Mouse (Mus musculus): Measurements from ENCODE around the gene Bhlhe23. TPM values are rescaled to one million over a fixed set of nuclear protein-coding genes. Genes with fewer than 3 reads are reported as not detected.

Gene Bhlhe23
- total and polyA plus RNA-seq, 3 experiments = not detected

DNA sequence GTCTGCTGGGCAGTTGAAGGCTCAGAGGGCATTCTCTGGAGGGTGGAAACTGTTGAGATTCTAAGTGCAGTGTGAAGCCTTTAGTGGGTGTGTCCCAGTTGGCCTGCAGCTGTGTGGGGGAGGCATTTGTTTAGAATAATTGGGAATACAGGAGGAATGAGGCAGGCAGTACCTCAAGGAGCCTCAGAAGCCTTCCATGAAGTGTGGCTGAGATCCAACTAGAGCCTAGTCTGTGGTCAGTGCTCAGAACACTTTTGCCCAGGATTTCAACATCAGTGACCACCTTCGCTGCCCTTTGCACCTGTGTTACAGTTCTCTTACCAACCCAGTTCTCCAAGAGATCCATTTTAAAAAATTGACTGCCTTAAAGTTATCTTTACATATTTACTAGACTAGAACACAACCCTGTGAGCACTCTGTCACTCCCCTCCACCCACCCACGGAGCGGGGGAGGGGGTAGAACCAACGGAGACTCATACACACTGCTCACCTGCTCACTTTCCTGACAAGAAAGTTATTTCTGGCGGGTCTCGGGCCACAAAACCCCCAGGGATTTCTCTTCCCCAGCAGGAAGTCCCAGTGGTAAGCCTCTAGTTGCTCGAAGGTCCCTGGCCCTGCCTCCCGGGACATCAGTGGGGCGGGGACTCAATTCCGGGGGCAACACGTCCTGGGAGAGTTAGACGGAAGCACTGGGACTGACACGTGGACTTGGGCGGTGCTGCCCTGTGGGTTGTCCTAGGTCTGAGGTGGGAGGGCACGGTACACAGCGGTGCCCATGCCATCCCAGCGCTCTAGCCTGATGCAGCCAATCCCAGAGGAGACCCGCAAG is 51.9 kb downstream of the Bhlhe23 start, which contains the start of gene Slc17a9:
TSS of gene Slc17a9 (plus strand) at position 679 of the 829 bp plus-strand sequence.
- Histone ChIP-seq H3K79me2 (replicated peaks; ENCODE audit: control insufficient read depth, extremely low read depth, insufficient read depth, poor library complexity, severe bottlenecking) (peaks cover 7% of the 10 kb centered on the region), H3K4me3 (replicated peaks in 1 of 3; ENCODE audit: low read depth in 2 of 3, low read length in 2 of 3, poor library complexity in 1 of 3) (peak within 1 kb of the TSS; percentile 61 to 84 (median 62)), H3K9ac (ENCODE audit: insufficient read depth, low read depth) (peak within 1 kb of the TSS; percentile 58), H3K4me1 (ENCODE audit: control insufficient read depth in 1 of 2, insufficient read depth in 2 of 2) (peaks cover 16 to 48% of the 10 kb centered on the region in 2 experiments), H3K4me2 (ENCODE audit: insufficient read depth, low read depth, poor library complexity, severe bottlenecking) (peak within 1 kb of the TSS; percentile 74), H3K27me3 (replicated peaks) (no peaks in the 10 kb centered on the region), H3K9me3 (replicated peaks; ENCODE audit: low read length) (no peaks in the 10 kb centered on the region), H3K27ac (ENCODE audit: insufficient read depth, low read depth) (peak within 1 kb of the TSS; percentile 65), H3K36me3 (replicated peaks in 1 of 2; ENCODE audit: control insufficient read depth in 1 of 2, insufficient read depth in 1 of 2, low read length in 1 of 2) (peaks cover 21 to 57% of the 10 kb centered on the region in 2 experiments)
- in situ Hi-C loops (cut with MboI; ENCODE audit: low pct_ligation_motif_present, low pct_unique_long_range_greater_than_20kb, low sequenced_read_pairs) = loop anchor here (25.0 kb wide), 1 partner anchor 638 kb away; the partner anchor contains the start of genes Arfrp1 and Zgpat
- peak; percentile 92 for DNase-seq (ENCODE audit: extremely low read depth)
- dilution Hi-C loops (cut with MboI; ENCODE audit: extremely low pct_ligation_motif_present, extremely low pct_unique_long_range_greater_than_20kb, low sequenced_read_pairs) = no loop called here
- TF ChIP-seq RCOR1 (conservative IDR thresholded peaks at IDR 0.05; ENCODE audit: low read depth, low read length) (0 out of 2 replicates have a peak, but pooled peaks have one; percentile 8), POLR2AphosphoS2 (IDR thresholded peaks at IDR 0.05; ENCODE audit: low read depth, low read length) (peak; percentile 94), NRF1 (IDR thresholded peaks at IDR 0.05; ENCODE audit: low read depth, low read length) (no peak), BHLHE40 (IDR thresholded peaks at IDR 0.05; ENCODE audit: low read depth, low read length) (peak; percentile 90), USF2 (conservative IDR thresholded peaks at IDR 0.05; ENCODE audit: low read depth, low read length) (no peak), NELFE (IDR thresholded peaks at IDR 0.05; ENCODE audit: low read depth, low read length) (peak; percentile 61; the same call in 1 of the 2 replicates), MEF2A (IDR thresholded peaks at IDR 0.05; ENCODE audit: borderline replicate concordance, low read depth, low read length) (peak; percentile 98), MYC (IDR thresholded peaks at IDR 0.05; ENCODE audit: low read depth, low read length) (peak; percentile 90), ZNF384 (IDR thresholded peaks at IDR 0.05; ENCODE audit: low read depth, low read length) (no peak), MAZ (IDR thresholded peaks at IDR 0.05; ENCODE audit: low read depth, low read length) (peak; percentile 75; the same call in 1 of the 2 replicates), MXI1 (IDR thresholded peaks at IDR 0.05; ENCODE audit: low read depth, low read length) (peak; percentile 97), MAFK (IDR thresholded peaks at IDR 0.05; ENCODE audit: insufficient replicate concordance, low read length) (no peak), HCFC1 (IDR thresholded peaks at IDR 0.05; ENCODE audit: low read depth, low read length) (peak; percentile 36; the same call in 1 of the 2 replicates), PAX5 (IDR thresholded peaks at IDR 0.05; ENCODE audit: low read length) (no peak), SMC3 (IDR thresholded peaks at IDR 0.05; ENCODE audit: low read depth, low read length) (no peak), ELF1 (IDR thresholded peaks at IDR 0.05; ENCODE audit: low read depth, low read length) (peak; percentile 84), GABPA (IDR thresholded peaks at IDR 0.05; ENCODE audit: insufficient replicate concordance, low read depth, low read length) (no peak), RAD21 (IDR thresholded peaks at IDR 0.05; ENCODE audit: low read depth, low read length) (no peak), E2F4 (IDR thresholded peaks at IDR 0.05; ENCODE audit: insufficient replicate concordance, low read depth, low read length) (no peak), SIN3A (IDR thresholded peaks at IDR 0.05; ENCODE audit: low read length) (peak; percentile 86; the same call in 1 of the 2 replicates), ZC3H11A (IDR thresholded peaks at IDR 0.05; ENCODE audit: low read depth, low read length) (no peak), ETS1 (conservative IDR thresholded peaks at IDR 0.05; ENCODE audit: low read depth, low read length) (peak; percentile 86), TCF12 (IDR thresholded peaks at IDR 0.05; ENCODE audit: low read depth, low read length) (peak; percentile 48), USF1 (IDR thresholded peaks at IDR 0.05; ENCODE audit: low read depth, low read length) (peak; percentile 49; the same call in 1 of the 2 replicates), JUN (IDR thresholded peaks at IDR 0.05; ENCODE audit: insufficient read depth, low read depth, low read length) (no peak), IRF4 (IDR thresholded peaks at IDR 0.05; ENCODE audit: low read depth, low read length) (peak; percentile 70), CHD2 (IDR thresholded peaks at IDR 0.05; ENCODE audit: low read length) (peak; percentile 85), POLR2A (IDR thresholded peaks at IDR 0.05; ENCODE audit: low read depth, low read length) (peak; percentile 77), KAT2A (IDR thresholded peaks at IDR 0.05; ENCODE audit: insufficient replicate concordance, low read length) (no peak), MAX (IDR thresholded peaks at IDR 0.05; ENCODE audit: low read length) (peak; percentile 94), CTCF (conservative IDR thresholded peaks at IDR 0.05 in 1 of 2, IDR thresholded peaks at IDR 0.05 in 1 of 2; ENCODE audit: low read depth in 2 of 2, low read length in 2 of 2) (no peak), EP300 (IDR thresholded peaks at IDR 0.05; ENCODE audit: low read length) (0 out of 2 replicates have a peak, but pooled peaks have one; percentile 47)

All from CH12.LX (cell line).